8 mouse cellular contexts compared by ENCODE assay signal in genomic region chr11:34783587-34784043, GRCm38 (mm10). TPM values are rescaled to one million over a fixed set of nuclear protein-coding genes. Genes with fewer than 3 reads are reported as not detected.
DNase-seq lines count a peak whose midpoint lies in the region; ATAC-seq and TF ChIP-seq lines count a peak whose summit lies in the region.
"Had no signal": no experiment of that assay in that cellular context is flagged by ENCODE, and none has a peak within 500 bp of the region (broad histone marks: within the 10 kb centered on the region; RNA-seq: fewer than 3 reads in every experiment).

Gene Dock2 (minus strand): TSS chr11:34783892.

- H3K27ac ChIP-seq in bone marrow macrophage, adult 2 months (ENCODE audit: insufficient read depth, low read depth, low read length) = peak within 1 kb of the TSS; percentile 94
- peak within 1 kb of the TSS; percentile 38; the same call in 1 of the 2 replicates for H3K27ac ChIP-seq in liver, embryonic 15.5 days (replicated peaks)
- H3K27ac ChIP-seq in left cerebral cortex, adult 2 months = no peak within 1 kb of the TSS
- H3K27ac ChIP-seq: hindbrain, embryonic 12.5 days had no signal

- intact Hi-C loops in left cerebral cortex, adult 2 months (cut with DNase I) = no loop called here

- no peaks in the 10 kb centered on the region for H3K27me3 ChIP-seq in liver, embryonic 15.5 days
- H3K27me3 ChIP-seq: hindbrain, embryonic 12.5 days had no signal

- no peaks in the 10 kb centered on the region for H3K36me3 ChIP-seq in liver, embryonic 15.5 days (replicated peaks)
- H3K36me3 ChIP-seq: hindbrain, embryonic 12.5 days had no signal

- TF ChIP-seq POLR2A in bone marrow macrophage, adult 2 months (IDR thresholded peaks at IDR 0.05; ENCODE audit: borderline replicate concordance, low read depth, low read length) = no peak; the same call in 1 of the 2 replicates

- H3K4me2 ChIP-seq in liver, embryonic 15.5 days = peak within 1 kb of the TSS; percentile 56
- H3K4me2 ChIP-seq: hindbrain, embryonic 12.5 days had no signal

- H3K9ac ChIP-seq in liver, embryonic 15.5 days = no peak within 1 kb of the TSS
- H3K9ac ChIP-seq: hindbrain, embryonic 12.5 days had no signal

- WGBS in liver, embryonic 15.5 days (ENCODE audit: insufficient replicate concordance) = 12% methylated on average over 12 of the region's 12 CpGs

- ATAC-seq in liver, embryonic 15.5 days (ENCODE audit: insufficient read depth) = peak; percentile 56

- peak within 1 kb of the TSS; percentile 83 for H3K4me3 ChIP-seq in bone marrow macrophage, adult 2 months (ENCODE audit: insufficient read depth, low read length)
- H3K4me3 ChIP-seq in liver, embryonic 15.5 days (replicated peaks) = peak within 1 kb of the TSS; percentile 45
- no peak within 1 kb of the TSS for H3K4me3 ChIP-seq in left cerebral cortex, adult 2 months
- H3K4me3 ChIP-seq: hindbrain, embryonic 12.5 days had no signal

- peak; percentile 57 to 67 for DNase-seq in CD8-positive naive resting alpha-beta T cell, adult 2 months (ENCODE audit: low read depth in 2 of 2, low spot score in 2 of 2)
- peak; percentile 49 for DNase-seq in spleen, adult 12 weeks (ENCODE audit: low spot score)
- DNase-seq in left cerebral cortex, adult 2 months (ENCODE audit: extremely low spot score in 1 of 2, low spot score in 2 of 2) = no peak
- no peak for DNase-seq in urinary bladder, postnatal 4 days (ENCODE audit: low spot score in 2 of 2)
- no peak for DNase-seq in adrenal gland, adult 18-20 months (ENCODE audit: low spot score in 2 of 2)

- no peaks in the 10 kb centered on the region for H3K9me3 ChIP-seq in liver, embryonic 15.5 days (replicated peaks)
- H3K9me3 ChIP-seq: hindbrain, embryonic 12.5 days had no signal

- peaks cover 45% of the 10 kb centered on the region for H3K4me1 ChIP-seq in bone marrow macrophage, adult 2 months (ENCODE audit: control insufficient read depth, insufficient read depth, low read length)
- H3K4me1 ChIP-seq in liver, embryonic 15.5 days (replicated peaks) = peaks cover 6% of the 10 kb centered on the region; the same call in 1 of the 2 replicates
- H3K4me1 ChIP-seq: hindbrain, embryonic 12.5 days had no signal

- TF ChIP-seq CTCF in bone marrow macrophage, adult 2 months (IDR thresholded peaks at IDR 0.05; ENCODE audit: low read depth, low read length) = no peak
- no peak for TF ChIP-seq CTCF in left cerebral cortex, adult 2 months (IDR thresholded peaks at IDR 0.05)

RNA-seq across cellular contexts. Expression of gene Dock2, which starts in this region (rescaled TPM):
- 95.9 and 104 TPM in 2 replicates for polyA plus RNA-seq in bone marrow macrophage, adult 2 months (2012; ENCODE audit: insufficient read depth, insufficient read length, missing spikeins)
- 4.6 and 5.1 TPM in 2 replicates for polyA plus RNA-seq in liver, embryonic 15.5 days (2015; fragmentation: Nextera tagmentation; extraction: Ambion mirVana)
- 1 to 10 TPM; 2.7 to 3.8 TPM for total RNA-seq in left cerebral cortex, adult 2 months (2021)
- 1 to 10 TPM; 2.9 to 5.9 TPM for total RNA-seq in adrenal gland, adult 18-20 months (2021)

Comparison
In these comparisons a context has a peak if more than half of its experiments do, and no peak if none do; other contexts are left out.
1. RNA of gene Dock2 (polyA plus RNA-seq): 95.9 to 104 TPM in bone marrow macrophage, adult 2 months; 4.6 to 5.1 TPM in liver, embryonic 15.5 days; every median in the first group is over 10 times any median in the second.
2. DNase-seq: peak in CD8-positive naive resting alpha-beta T cell, adult 2 months (2 of 2) and spleen, adult 12 weeks (single experiment); none in left cerebral cortex, adult 2 months (0 of 2), urinary bladder, postnatal 4 days (0 of 2) and adrenal gland, adult 18-20 months (0 of 2).